Comparison of ENCODE assay signal across 8 mouse cellular contexts in the genomic region with DNA sequence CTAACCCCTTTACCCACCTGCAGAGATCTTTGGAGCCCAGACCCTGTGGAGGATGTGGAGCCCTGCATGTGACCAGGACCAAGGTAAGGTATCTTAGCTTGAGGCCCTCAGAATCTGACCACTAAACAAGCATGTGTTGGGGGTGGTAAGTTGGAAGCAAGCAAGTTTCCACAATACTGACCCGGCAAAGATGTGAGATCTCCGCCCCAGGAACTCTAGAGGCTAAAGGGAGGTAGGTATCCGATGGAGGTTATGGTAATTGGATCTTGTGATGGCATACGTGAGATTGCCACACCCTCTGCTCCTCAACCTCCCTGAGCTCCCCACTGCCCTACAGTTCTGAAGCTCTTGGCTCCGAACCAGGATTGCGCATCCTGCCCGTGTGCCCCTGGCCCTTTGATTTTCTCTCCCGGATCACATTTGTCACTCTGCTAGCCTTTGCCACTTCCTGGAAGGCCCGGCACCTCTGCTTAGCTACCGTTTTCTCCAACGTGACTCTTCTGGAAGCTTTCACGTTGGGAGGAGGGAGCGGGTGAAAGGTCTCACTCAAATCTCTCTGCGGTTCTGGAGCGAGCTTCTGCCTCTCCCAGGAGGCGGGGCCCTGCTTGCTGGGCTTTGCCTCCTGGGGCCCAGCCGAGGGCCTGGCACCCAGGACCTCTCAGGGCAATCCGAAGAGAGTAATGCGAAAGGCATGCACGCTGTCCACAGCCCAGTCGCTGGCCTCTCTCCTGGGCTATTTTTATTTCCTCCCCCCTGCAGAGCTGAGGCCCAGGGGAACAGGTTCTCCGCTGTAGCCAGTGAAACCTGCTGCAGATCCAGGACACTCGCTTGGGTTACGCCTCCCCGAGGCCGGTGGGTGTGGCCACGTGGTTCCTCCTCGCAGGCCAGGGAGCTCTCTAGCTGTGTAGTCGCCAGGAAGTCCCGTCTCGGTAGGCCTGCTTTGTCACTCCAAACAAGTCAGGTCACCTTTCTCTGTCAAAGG. TPM values are rescaled to one million over a fixed set of nuclear protein-coding genes. Genes with fewer than 3 reads are reported as not detected.
DNase-seq lines count a peak whose midpoint lies in the region; ATAC-seq and TF ChIP-seq lines count a peak whose summit lies in the region.

No protein-coding gene starts in this region.

- no peaks in the 10 kb centered on the region for H3K9me3 ChIP-seq in hindbrain, embryonic 16.5 days (ENCODE audit: control insufficient read depth, low read length)
- H3K9me3 ChIP-seq in liver, embryonic 13.5 days (replicated peaks) = no peaks in the 10 kb centered on the region
- H3K9me3 ChIP-seq in stomach, embryonic 16.5 days (replicated peaks; ENCODE audit: control insufficient read depth, low read length) = no peaks in the 10 kb centered on the region

- TF ChIP-seq POLR2A in myocyte (IDR thresholded peaks at IDR 0.05; ENCODE audit: insufficient read length, low read depth) = peak; percentile 69

- no peak for TF ChIP-seq CTCF in left cerebral cortex, adult 2 months (IDR thresholded peaks at IDR 0.05)

- H3K79me2 ChIP-seq in myocyte (ENCODE audit: control insufficient read depth, insufficient read depth) = no peaks in the 10 kb centered on the region

- H3K36me3 ChIP-seq in hindbrain, embryonic 16.5 days (ENCODE audit: control insufficient read depth, insufficient read depth, low read length) = no peaks in the 10 kb centered on the region
- H3K36me3 ChIP-seq in liver, embryonic 13.5 days = no peaks in the 10 kb centered on the region
- no peaks in the 10 kb centered on the region for H3K36me3 ChIP-seq in myocyte (ENCODE audit: control insufficient read depth, insufficient read depth)
- no peaks in the 10 kb centered on the region for H3K36me3 ChIP-seq in stomach, embryonic 16.5 days (ENCODE audit: control insufficient read depth, insufficient read depth, low read length)

- peak in 1 of 2 experiments; percentile 33 for DNase-seq in left cerebral cortex, adult 2 months (ENCODE audit: extremely low spot score in 1 of 2, low spot score in 2 of 2)
- DNase-seq in left cerebral cortex, postnatal 4 days = no peak
- peak; percentile 68 for DNase-seq in cerebellum, postnatal 25 days
- peak; percentile 80 for DNase-seq in gastrocnemius, postnatal 10 days
- peak; percentile 92 for DNase-seq in liver, embryonic 13.5 days

- no peak overlapping the region for H3ac ChIP-seq in myocyte (ENCODE audit: control insufficient read depth, insufficient read length)

- peak overlapping the region; percentile 48 for H3K4me2 ChIP-seq in hindbrain, embryonic 16.5 days (ENCODE audit: low read length)
- peak overlapping the region; percentile 78 for H3K4me2 ChIP-seq in liver, embryonic 13.5 days
- H3K4me2 ChIP-seq in myocyte (ENCODE audit: low read depth) = peak overlapping the region; percentile 78
- H3K4me2 ChIP-seq in stomach, embryonic 16.5 days (ENCODE audit: low read depth, low read length) = peak overlapping the region; percentile 72

- H3K4me1 ChIP-seq in hindbrain, embryonic 16.5 days (ENCODE audit: control insufficient read depth, insufficient read depth, low read depth, low read length) = peaks cover 8% of the 10 kb centered on the region
- peaks cover 62% of the 10 kb centered on the region for H3K4me1 ChIP-seq in liver, embryonic 13.5 days (replicated peaks)
- peaks cover 7% of the 10 kb centered on the region; the same call in 1 of the 2 replicates for H3K4me1 ChIP-seq in stomach, embryonic 16.5 days (ENCODE audit: control insufficient read depth, insufficient read depth, low read length)

- intact Hi-C loops in left cerebral cortex, adult 2 months (cut with DNase I) = no loop called here
- intact Hi-C loops in left cerebral cortex, postnatal 4 days (cut with DNase I) = no loop called here

- peak overlapping the region; percentile 53 for H3K9ac ChIP-seq in hindbrain, embryonic 16.5 days (ENCODE audit: low read depth, low read length)
- H3K9ac ChIP-seq in liver, embryonic 13.5 days = peak overlapping the region; percentile 72
- H3K9ac ChIP-seq in stomach, embryonic 16.5 days (ENCODE audit: low read length) = peak overlapping the region; percentile 62

- WGBS in hindbrain, embryonic 16.5 days = 11% methylated on average over 31 of the region's 31 CpGs
- 8% methylated on average over 31 of the region's 31 CpGs for WGBS in liver, embryonic 13.5 days (ENCODE audit: insufficient replicate concordance)
- WGBS in stomach, embryonic 16.5 days = 6% methylated on average over 31 of the region's 31 CpGs

- peak overlapping the region; percentile 11; the same call in 1 of the 2 replicates for H3K4me3 ChIP-seq in left cerebral cortex, adult 2 months
- peak overlapping the region; percentile 18 for H3K4me3 ChIP-seq in hindbrain, embryonic 16.5 days (ENCODE audit: low read length)
- H3K4me3 ChIP-seq in liver, embryonic 13.5 days (replicated peaks) = peak overlapping the region; percentile 60
- no peak overlapping the region for H3K4me3 ChIP-seq in myocyte
- H3K4me3 ChIP-seq in stomach, embryonic 16.5 days (replicated peaks; ENCODE audit: low read length) = peak overlapping the region; percentile 43

- peak; percentile 67; the same call in 1 of the 2 replicates for ATAC-seq in hindbrain, embryonic 16.5 days
- ATAC-seq in liver, embryonic 13.5 days (ENCODE audit: low read depth) = peak; percentile 96
- peak; percentile 94 for ATAC-seq in stomach, embryonic 16.5 days (ENCODE audit: insufficient read depth, low FRiP score)

- no peak overlapping the region; the same call in 1 of the 2 replicates for H3K27ac ChIP-seq in left cerebral cortex, adult 2 months
- H3K27ac ChIP-seq in hindbrain, embryonic 16.5 days (ENCODE audit: low read depth, low read length) = no peak overlapping the region
- H3K27ac ChIP-seq in liver, embryonic 13.5 days = peak overlapping the region; percentile 90
- peak overlapping the region; percentile 73 for H3K27ac ChIP-seq in stomach, embryonic 16.5 days (ENCODE audit: low read length)

- no peaks in the 10 kb centered on the region for H3K27me3 ChIP-seq in hindbrain, embryonic 16.5 days (replicated peaks; ENCODE audit: control insufficient read depth, insufficient read depth, low read length)
- H3K27me3 ChIP-seq in liver, embryonic 13.5 days = peaks cover 32% of the 10 kb centered on the region
- no peaks in the 10 kb centered on the region for H3K27me3 ChIP-seq in myocyte (ENCODE audit: control insufficient read depth, insufficient read depth, insufficient read length)
- no peaks in the 10 kb centered on the region for H3K27me3 ChIP-seq in stomach, embryonic 16.5 days (ENCODE audit: control insufficient read depth, insufficient read depth, low read length)

TF ChIP-seq in myocyte, 11 proteins besides CTCF, POLR2A, EP300 and RAD21:
- peak; percentile 85 for TF ChIP-seq USF1 (IDR thresholded peaks at IDR 0.05; ENCODE audit: low read depth)
- TF ChIP-seq POLR2AphosphoS2 (IDR thresholded peaks at IDR 0.05; ENCODE audit: insufficient read length, low read depth) = peak; percentile 66
- peak in 2 of 3 experiments; percentile 25 to 74 for TF ChIP-seq MYOG (IDR thresholded peaks at IDR 0.05; ENCODE audit: control insufficient read depth in 1 of 3, insufficient read depth in 1 of 3, insufficient read length in 2 of 3, low read depth in 2 of 3)
- TF ChIP-seq CEBPB (IDR thresholded peaks at IDR 0.05; ENCODE audit: insufficient read depth, poor library complexity, severe bottlenecking) = 0 out of 2 replicates have a peak, but pooled peaks have one; percentile 18
- TF ChIP-seq SRF (IDR thresholded peaks at IDR 0.05; ENCODE audit: control insufficient read depth, insufficient read length, low read depth) = no peak
- no peak for TF ChIP-seq TCF12 (IDR thresholded peaks at IDR 0.05; ENCODE audit: insufficient read depth, poor library complexity, severe bottlenecking)
- peak; percentile 22 to 71 (median 40) for TF ChIP-seq MYOD1 (IDR thresholded peaks at IDR 0.05; ENCODE audit: control insufficient read depth in 1 of 3, insufficient read length in 2 of 3, low read depth in 2 of 3)

RNA-seq across cellular contexts. Expression of a gene that starts 17.0 kb away (rescaled TPM):
- total RNA-seq in left cerebral cortex, adult 2 months (2021) = 100 to 1,000 TPM in 1 of 2 experiments, 10 to 100 TPM in 1; 93.9 to 111 TPM
- 10 to 100 TPM; 82.6 to 89.0 TPM for total RNA-seq in left cerebral cortex, postnatal 4 days (2021)
- total RNA-seq in gastrocnemius, postnatal 10 days (2021) = 10 to 100 TPM; 51.2 to 67.3 TPM
- 25.9 and 32.6 TPM in 2 replicates for polyA plus RNA-seq in hindbrain, embryonic 16.5 days (2015; fragmentation: Nextera tagmentation; extraction: Ambion mirVana)
- 21.9 and 25.3 TPM in 2 replicates for polyA plus RNA-seq in liver, embryonic 13.5 days (2015; fragmentation: Nextera tagmentation; extraction: Ambion mirVana)
- polyA plus RNA-seq in myocyte (2012; fragmentation: generic; extraction: Trizol) = 12.3 TPM
- 20.4 and 20.5 TPM in 2 replicates for polyA plus RNA-seq in stomach, embryonic 16.5 days (2015; fragmentation: Nextera tagmentation; extraction: Ambion mirVana)

RNA-seq across cellular contexts. Expression of a gene that starts 35.6 kb away (rescaled TPM):
- 10 to 100 TPM; 19.3 to 19.7 TPM for total RNA-seq in left cerebral cortex, adult 2 months (2021)
- 10 to 100 TPM; 15.2 to 17.5 TPM for total RNA-seq in left cerebral cortex, postnatal 4 days (2021)
- 10 to 100 TPM in 1 of 2 experiments, 1 to 10 TPM in 1; 9.8 to 11.0 TPM for total RNA-seq in gastrocnemius, postnatal 10 days (2021)
- 25.4 and 26.0 TPM in 2 replicates for polyA plus RNA-seq in hindbrain, embryonic 16.5 days (2015; fragmentation: Nextera tagmentation; extraction: Ambion mirVana)
- 15.5 and 16.7 TPM in 2 replicates for polyA plus RNA-seq in liver, embryonic 13.5 days (2015; fragmentation: Nextera tagmentation; extraction: Ambion mirVana)
- polyA plus RNA-seq in myocyte (2012; fragmentation: generic; extraction: Trizol) = 20.3 TPM
- polyA plus RNA-seq in stomach, embryonic 16.5 days (2015; fragmentation: Nextera tagmentation; extraction: Ambion mirVana) = 12.8 and 18.3 TPM in 2 replicates

Comparison
In these comparisons a context has a peak if more than half of its experiments do, and no peak if none do; other contexts are left out.
1. H3K27ac ChIP-seq: peak in liver, embryonic 13.5 days (single experiment) and stomach, embryonic 16.5 days (single experiment); none in left cerebral cortex, adult 2 months (single experiment) and hindbrain, embryonic 16.5 days (single experiment).
2. Peak in every context shown above with its lines, with median percentiles within 50 percentile points of each other: ATAC-seq, H3K4me2 ChIP-seq and H3K9ac ChIP-seq.